Mouse (Mus musculus) adrenal gland, adult (tissue): ENCODE measurements around the gene Rps19bp1.

Experiments
- DNase-seq, 2 experiments: peaks; one replicate each; pipeline ENCODE4 v3.0.0; 2022 to 2023; ENCODE audit warnings: low spot score in 1 of 2; ENCODE audit not compliant: inconsistent age in 2 of 2

The Rps19bp1 gene

GRCm38 (mm10) chr15:80257602-80258239 is 6.4 kb downstream of the Rps19bp1 start:
- peak in 1 of 2 experiments; percentile 66 for DNase-seq

GRCm38 (mm10) chr15:80256656-80257601 is 7.2 kb downstream of the Rps19bp1 start:
- DNase-seq, result peak in 1 of 2 experiments; percentile 56

- no peak for DNase-seq
Observed at GRCm38 (mm10) chr15:80256242-80256641, 7.9 kb downstream of the Rps19bp1 start.

- DNase-seq, result peak; percentile 88 to 94
Observed at GRCm38 (mm10) chr15:80255646-80256121, 8.4 kb downstream of the Rps19bp1 start.

GRCm38 (mm10) chr15:80254847-80255645 is 9.1 kb downstream of the Rps19bp1 start, which contains the start of gene Atf4:
TSS of gene Atf4 (plus strand) at chr15:80255184.
- DNase-seq, result peak; percentile 99 to 100

- DNase-seq, result peak; percentile 86 to 93
Observed at GRCm38 (mm10) chr15:80254207-80254606, 9.9 kb downstream of the Rps19bp1 start.

- DNase-seq, result no peak
Observed at GRCm38 (mm10) chr15:80253530-80253929, 10.6 kb downstream of the Rps19bp1 start.

- DNase-seq, result no peak
Observed at GRCm38 (mm10) chr15:80250586-80250985, 13.5 kb downstream of the Rps19bp1 start.

GRCm38 (mm10) chr15:80249672-80250071 is 14.4 kb downstream of the Rps19bp1 start:
- no peak for DNase-seq

- DNase-seq, result no peak
Observed at GRCm38 (mm10) chr15:80248596-80248995, 15.5 kb downstream of the Rps19bp1 start.

GRCm38 (mm10) chr15:80248135-80248534 is 16.0 kb downstream of the Rps19bp1 start:
- DNase-seq, result no peak

- DNase-seq, result no peak
Observed at GRCm38 (mm10) chr15:80235535-80235934, 28.6 kb downstream of the Rps19bp1 start, which contains the start of gene AC140267.1. TSS of gene AC140267.1 (plus strand) at chr15:80235835.

GRCm38 (mm10) chr15:80233733-80234509 is 30.2 kb downstream of the Rps19bp1 start, which contains the start of gene Mief1:
TSS of gene Mief1 (plus strand) at chr15:80234018.
- peak; percentile 99 for DNase-seq

GRCm38 (mm10) chr15:80233053-80233452 is 31.1 kb downstream of the Rps19bp1 start:
- peak in 1 of 2 experiments; percentile 58 for DNase-seq

- DNase-seq, result no peak
Observed at GRCm38 (mm10) chr15:80232331-80232730, 31.8 kb downstream of the Rps19bp1 start.

GRCm38 (mm10) chr15:80228071-80228800 is 35.9 kb downstream of the Rps19bp1 start:
- DNase-seq, result no peak

GRCm38 (mm10) chr15:80225796-80226195 is 38.3 kb downstream of the Rps19bp1 start:
- DNase-seq, result peak; percentile 60 to 83

- peak; percentile 82 to 92 for DNase-seq
Observed at GRCm38 (mm10) chr15:80225208-80225607, 38.9 kb downstream of the Rps19bp1 start.

GRCm38 (mm10) chr15:80223751-80224150 is 40.4 kb downstream of the Rps19bp1 start:
- DNase-seq, result no peak
